Mouse (Mus musculus) neural tube, embryonic 14.5 days (tissue): ENCODE measurements around the gene Nek2. TPM values are rescaled to one million over a fixed set of nuclear protein-coding genes. Genes with fewer than 3 reads are reported as not detected.

Experiments used
- ATAC-seq: fragments of 200-750 bp; cut with Nextera tagmentation; 2 replicates; pipeline ENCODE4 v1.8.0; 2017; ENCODE audit warnings: low read depth, mild to moderate bottlenecking, moderate TSS enrichment, moderate library complexity
- H3K27ac ChIP-seq: fragments of 300-500 bp; sonication (generic); 2 replicates; pipeline ENCODE4 v1.5.1; 2014; ENCODE audit warnings: low read depth, mild to moderate bottlenecking, control low read depth, low read length, moderate library complexity, mixed read lengths
- H3K27me3 ChIP-seq: fragments of 300-500 bp; sonication (generic); 2 replicates; pipeline ENCODE4 v1.6.1; 2014; ENCODE audit warnings: low read length; ENCODE audit not compliant: control insufficient read depth, insufficient read depth
- H3K36me3 ChIP-seq: fragments of 300-500 bp; sonication (generic); 2 replicates; pipeline ENCODE4 v1.6.1; 2014; ENCODE audit warnings: low read length, mixed read lengths; ENCODE audit not compliant: control insufficient read depth, insufficient read depth
- H3K4me1 ChIP-seq: fragments of 300-500 bp; sonication (generic); 2 replicates; pipeline ENCODE4 v1.6.1; 2014; ENCODE audit warnings: low read length; ENCODE audit not compliant: control insufficient read depth, insufficient read depth
- H3K4me2 ChIP-seq: fragments of 300-500 bp; sonication (generic); 2 replicates; pipeline ENCODE4 v1.6.1; 2014; ENCODE audit warnings: mild to moderate bottlenecking, low read depth, low read length, control low read depth
- H3K4me3 ChIP-seq: fragments of 300-500 bp; sonication (generic); 2 replicates; pipeline ENCODE4 v1.5.1; 2014; ENCODE audit warnings: low read depth, low read length, control low read depth, mixed read lengths
- H3K9ac ChIP-seq: fragments of 300-500 bp; sonication (generic); replicated peaks from 2 replicates; pipeline ENCODE4 v1.6.1; 2014; ENCODE audit warnings: low read depth, mild to moderate bottlenecking, control low read depth, low read length, mixed read lengths
- H3K9me3 ChIP-seq: fragments of 300-500 bp; sonication (generic); 2 replicates; pipeline ENCODE4 v1.6.1; 2016; ENCODE audit warnings: low read length; ENCODE audit not compliant: control insufficient read depth
- WGBS: fragments of 180-500 bp; shearing (Covaris S2); extraction: QIAGEN DNeasy Blood & Tissue Kit; methylation state at CpG from one replicate; pipeline ENCODE4 v1.1.7; 2014; 5-methylcytosine and 5-hydroxymethylcytosine counted together
- polyA plus RNA-seq: library from polyadenylated mRNA; unstranded; fragments of >200 nt; fragmentation: Nextera tagmentation; extraction: Ambion mirVana; gene quantifications from 2 replicates; pipeline ENCODE4 v1.2.1, GENCODE M21; 2014

The Nek2 gene
- polyA plus RNA-seq, 1 experiment from 2014 or later: 1.8 TPM

GRCm38 (mm10) chr1:191880921-191881609, 59.8 kb downstream of the Nek2 start:
- ATAC-seq: no peak
- Histone ChIP-seq H3K4me3 (no peak overlapping the region), H3K4me2 (no peak overlapping the region), H3K9ac (no peak overlapping the region), H3K27me3 (no peaks in the 10 kb centered on the region), H3K4me1 (no peaks in the 10 kb centered on the region), H3K9me3 (no peaks in the 10 kb centered on the region), H3K36me3 (no peaks in the 10 kb centered on the region), H3K27ac (no peak overlapping the region)
- WGBS: 81% methylated on average over 8 of the region's 8 CpGs

GRCm38 (mm10) chr1:191881663-191882062, 60.4 kb downstream of the Nek2 start:
- ATAC-seq: no peak
- no peaks in the 10 kb centered on the region for H3K4me1 ChIP-seq
- no peaks in the 10 kb centered on the region for H3K27me3 ChIP-seq
- H3K27ac ChIP-seq: no peak overlapping the region
- no peaks in the 10 kb centered on the region for H3K9me3 ChIP-seq
- H3K36me3 ChIP-seq: no peaks in the 10 kb centered on the region
- WGBS: 71% methylated on average over 2 of the region's 2 CpGs
- H3K4me2 ChIP-seq: no peak overlapping the region
- H3K9ac ChIP-seq: no peak overlapping the region
- H3K4me3 ChIP-seq: no peak overlapping the region

Other genes with a start within 250 kb of the Nek2 start
- 3.5 and 5.7 TPM in 2 replicates for gene Dtl, start 245.9 kb upstream of the Nek2 start, polyA plus RNA-seq
- 37.6 and 45.1 TPM in 2 replicates for gene Ints7, start 245.8 kb upstream of the Nek2 start, polyA plus RNA-seq
- gene Lpgat1, start 103.6 kb upstream of the Nek2 start, polyA plus RNA-seq: 44.3 and 50.4 TPM in 2 replicates
- 2.1 and 2.8 TPM in 2 replicates for gene Slc30a1, start 85.3 kb downstream of the Nek2 start, polyA plus RNA-seq
- 1.1 and 1.8 TPM in 2 replicates for gene Rd3, start 155.9 kb downstream of the Nek2 start, polyA plus RNA-seq